Mouse (Mus musculus) hematopoietic stem cell, adult 5-6 weeks (primary cell): ENCODE data around the gene Tymp. TPM values are rescaled to one million over a fixed set of nuclear protein-coding genes. Genes with fewer than 3 reads are reported as not detected.

Source experiments
- ATAC-seq, 2 experiments: fragments of 125-278 bp in 1 of 2; replicated peaks in 1 of 2; 2 replicates each; pipeline ENCODE4 v1.8.0; 2016 to 2017; ENCODE audit warnings: inconsistent platforms in 2 of 2, mild to moderate bottlenecking in 2 of 2, moderate number of reproducible peaks in 2 of 2, low read depth in 1 of 2, moderate TSS enrichment in 1 of 2; ENCODE audit not compliant: low FRiP score in 2 of 2, poor library complexity in 2 of 2, severe bottlenecking in 2 of 2, insufficient read depth in 1 of 2, low TSS enrichment in 1 of 2
- total RNA-seq: library from RNA; stranded (forward); fragments of 172-1452, 232-1000 nt; gene quantifications from 2 replicates; pipeline ENCODE4 v1.2.3, GENCODE M21; 2017

Tymp gene
- total RNA-seq, 1 experiment from 2014 or later: not detected

- ATAC-seq: no peak
Observed at GRCm38 (mm10) chr15:89350447-89350846, 26.4 kb downstream of the Tymp start.

GRCm38 (mm10) chr15:89343325-89343724 lies 33.5 kb downstream of the Tymp start:
- no peak for ATAC-seq

GRCm38 (mm10) chr15:89341678-89342077 lies 35.2 kb downstream of the Tymp start:
- no peak for ATAC-seq

- ATAC-seq: peak in 1 of 2 experiments; percentile 43; a peak in 1 of 4 replicates
Observed at GRCm38 (mm10) chr15:89340136-89340535, 36.7 kb downstream of the Tymp start.

GRCm38 (mm10) chr15:89339696-89340095 lies 37.1 kb downstream of the Tymp start:
- peak; percentile 73 to 91 for ATAC-seq

- no peak for ATAC-seq
Observed at GRCm38 (mm10) chr15:89336422-89336821, 40.4 kb downstream of the Tymp start.

- no peak for ATAC-seq
Observed at GRCm38 (mm10) chr15:89334774-89335537, 41.9 kb downstream of the Tymp start.

- ATAC-seq: no peak
Observed at GRCm38 (mm10) chr15:89334271-89334670, 42.6 kb downstream of the Tymp start, which contains the start of gene Miox. Gene Miox, plus strand, starts transcription at chr15:89334398.

- ATAC-seq: no peak
Observed at GRCm38 (mm10) chr15:89326441-89326840, 50.4 kb downstream of the Tymp start.

- ATAC-seq: peak; percentile 70 to 76
Observed at GRCm38 (mm10) chr15:89323656-89324055, 53.2 kb downstream of the Tymp start.

- ATAC-seq: no peak
Observed at GRCm38 (mm10) chr15:89322670-89323522, 53.9 kb downstream of the Tymp start, which contains the start of gene Adm2. Gene Adm2, plus strand, starts transcription at chr15:89322720.

Other genes with a start within 250 kb of the Tymp start
- 17.0 and 22.7 TPM in 2 replicates for gene Hdac10, start 248.3 kb downstream of the Tymp start, total RNA-seq
- gene Mapk12, start 236.3 kb downstream of the Tymp start, total RNA-seq: 5.7 and 8.7 TPM in 2 replicates
- gene Mapk11, start 227.4 kb downstream of the Tymp start, total RNA-seq: 1.6 and 2.4 TPM in 2 replicates
- 13.9 and 23.7 TPM in 2 replicates for gene Plxnb2, start 196.3 kb downstream of the Tymp start, total RNA-seq
- 3.9 and 4.8 TPM in 2 replicates for gene Dennd6b, start 180.5 kb downstream of the Tymp start, total RNA-seq
- 29.1 and 53.6 TPM in 2 replicates for gene Ppp6r2, start 165.5 kb downstream of the Tymp start, total RNA-seq
- gene Sbf1, start 61.7 kb downstream of the Tymp start, total RNA-seq: 69.9 and 76.7 TPM in 2 replicates
- gene Adm2, start 54.3 kb downstream of the Tymp start, total RNA-seq: not detected in 2 replicates
- gene Miox, start 42.6 kb downstream of the Tymp start, total RNA-seq: not detected in 2 replicates
- 15.7 and 17.2 TPM in 2 replicates for gene Lmf2, start 21.4 kb downstream of the Tymp start, total RNA-seq
- gene Ncaph2, start 21.3 kb downstream of the Tymp start, total RNA-seq: 102 and 104 TPM in 2 replicates
- gene Sco2, start 3.2 kb downstream of the Tymp start, total RNA-seq: 19.7 and 26.6 TPM in 2 replicates
- 11.7 and 21.6 TPM in 2 replicates for gene Odf3b, start 2.2 kb upstream of the Tymp start, total RNA-seq
- gene Klhdc7b, start 7.9 kb upstream of the Tymp start, total RNA-seq: 0.10 and 0.38 TPM in 2 replicates
- gene Syce3, start 33.5 kb upstream of the Tymp start, total RNA-seq: not detected in 2 replicates
- 1.3 TPM in 1 of 2 replicates, not detected in the other for gene Cpt1b, start 48.8 kb upstream of the Tymp start, total RNA-seq
- 4.9 and 13.3 TPM in 2 replicates for gene C730034F03Rik, start 52.5 kb upstream of the Tymp start, total RNA-seq
- not detected in 2 replicates for gene Gm44502, start 52.7 kb upstream of the Tymp start, total RNA-seq
- gene Chkb, start 52.9 kb upstream of the Tymp start, total RNA-seq: 29.7 and 32.6 TPM in 2 replicates
- not detected in 2 replicates for gene Mapk8ip2, start 76.9 kb upstream of the Tymp start, total RNA-seq
- 7.1 and 11.3 TPM in 2 replicates for gene Arsa, start 100.4 kb upstream of the Tymp start, total RNA-seq
- gene Shank3, start 122.6 kb upstream of the Tymp start, total RNA-seq: 4.5 and 12.2 TPM in 2 replicates
- gene Acr, start 191.3 kb upstream of the Tymp start, total RNA-seq: 0.75 TPM in 1 of 2 replicates, not detected in the other
- gene Rabl2, start 214.9 kb upstream of the Tymp start, total RNA-seq: 13.0 TPM in 2 replicates